Mouse (Mus musculus) mature B cell (primary cell): ENCODE results near the gene Itfg2.

Experiments used
- in situ Hi-C: fragments of 300-500 bp; cut with MboI; formaldehyde crosslinking; loops from 2 replicates; pipeline ENCODE4 v1.14.3; 2019

Itfg2 gene

GRCm38 (mm10) chr6:128435474-128435873 lies 10.7 kb upstream of the Itfg2 start:
- in situ Hi-C loops = no loop called here

- in situ Hi-C loops = no loop called here
Observed at GRCm38 (mm10) chr6:128433566-128433965, 8.8 kb upstream of the Itfg2 start.

DNA sequence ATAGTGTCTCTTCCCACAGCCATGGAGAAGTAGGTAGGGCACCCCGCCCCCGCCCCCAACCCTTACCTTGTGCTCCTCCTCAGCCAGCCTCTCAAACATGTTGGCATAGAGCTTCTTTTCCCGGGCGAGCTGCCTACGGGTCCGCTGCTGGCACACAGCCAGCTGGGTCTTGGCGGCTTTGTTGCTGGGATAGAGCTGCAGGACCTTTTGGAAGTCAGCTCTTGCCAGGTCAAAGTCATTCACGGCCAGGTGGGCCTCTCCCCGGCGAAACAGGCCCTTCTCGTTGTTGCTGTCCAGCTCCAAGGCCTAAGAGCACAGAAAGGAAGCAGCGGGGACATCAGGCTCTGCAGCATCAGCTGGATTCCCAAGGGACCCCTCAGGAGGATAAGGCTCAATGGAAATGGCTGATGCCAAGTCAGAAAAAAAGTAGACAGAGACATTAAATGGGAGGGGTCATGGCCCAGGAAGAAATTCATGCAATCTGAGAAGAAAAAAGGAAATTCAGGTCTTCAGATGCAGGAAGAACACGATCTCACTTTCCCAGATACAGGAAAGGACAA lies 7.7 kb upstream of the Itfg2 start:
- in situ Hi-C loops = no loop called here

DNA sequence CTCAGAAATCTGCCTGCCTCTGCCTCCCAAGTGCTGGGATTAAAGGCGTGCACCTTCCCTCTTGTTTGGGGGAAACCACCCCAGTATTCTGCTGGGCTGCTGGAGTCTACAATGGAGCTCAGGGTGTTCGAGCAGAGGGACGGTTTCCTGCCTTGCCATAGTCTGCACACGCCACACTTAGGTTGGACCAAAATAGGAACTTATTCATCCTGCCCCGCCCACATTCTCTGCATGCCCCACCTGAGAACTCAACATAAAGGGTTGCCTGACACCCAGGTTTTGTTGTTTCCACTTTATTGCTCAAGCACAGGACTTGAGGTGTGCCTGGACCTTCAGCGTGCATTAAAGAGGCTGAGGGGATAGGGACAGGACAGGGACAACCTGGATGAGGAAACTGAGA lies 5.1 kb upstream of the Itfg2 start:
- in situ Hi-C loops = no loop called here

DNA sequence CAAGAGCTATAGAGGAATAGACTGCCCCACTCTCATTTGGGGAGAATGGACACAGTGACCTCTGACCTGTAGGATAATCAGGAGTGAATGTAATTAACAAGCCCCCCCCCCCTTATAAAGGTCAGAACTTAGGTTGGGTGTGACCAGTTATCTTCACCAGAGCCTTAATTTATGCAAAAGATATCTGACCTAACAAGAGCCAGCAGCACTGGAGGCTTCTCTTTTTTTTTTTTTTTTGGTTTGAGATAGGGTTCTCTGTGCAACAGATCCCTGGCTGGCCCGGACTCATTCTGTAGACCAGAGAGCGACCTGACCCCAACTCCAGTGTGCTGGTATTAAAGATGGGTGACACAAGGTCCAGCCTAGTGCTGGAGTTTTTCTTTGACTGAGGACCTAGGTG lies 4.6 kb upstream of the Itfg2 start:
- in situ Hi-C loops = no loop called here

DNA sequence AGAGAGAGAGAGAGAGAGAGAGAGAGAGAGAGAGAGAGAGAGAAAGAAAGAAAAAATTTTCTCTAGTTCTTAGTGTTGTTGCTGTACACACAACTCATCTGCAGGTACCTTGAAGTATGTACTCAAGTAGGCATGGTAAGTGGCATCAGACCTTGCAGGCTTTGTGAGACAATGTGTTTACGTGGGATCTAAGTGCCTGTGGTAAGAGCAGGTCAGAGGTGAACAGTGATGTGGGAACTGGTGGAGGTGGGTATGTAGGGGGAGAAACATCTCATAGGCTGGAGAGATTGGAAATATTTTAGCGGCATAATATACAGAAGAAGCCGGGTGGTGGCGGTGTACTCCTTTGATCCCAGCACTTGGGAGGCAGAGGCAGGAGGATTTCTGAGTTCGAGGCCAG lies 2.8 kb upstream of the Itfg2 start:
- in situ Hi-C loops = no loop called here

DNA sequence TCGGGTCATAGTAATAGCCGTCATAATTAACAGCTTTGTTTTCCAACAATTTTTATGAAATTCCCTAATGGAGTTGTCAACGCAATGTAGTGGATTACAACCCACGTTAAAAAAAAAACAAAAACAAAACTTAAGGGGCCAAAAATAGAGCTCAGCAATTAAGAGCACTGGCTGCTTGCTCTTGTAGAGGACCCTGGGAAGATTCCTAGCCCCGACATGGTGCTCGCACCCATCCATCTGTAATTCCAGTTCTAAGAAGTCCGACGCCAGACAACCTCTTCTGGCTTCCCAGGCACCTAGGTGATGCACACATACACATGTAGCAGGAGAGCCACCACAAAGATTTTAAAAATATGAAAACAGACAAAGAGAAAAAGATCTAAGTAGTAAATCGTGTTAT lies 315 bp upstream of the Itfg2 start:
- in situ Hi-C loops = no loop called here

GRCm38 (mm10) chr6:128423496-128424268 lies 1.0 kb downstream of the Itfg2 start:
- in situ Hi-C loops = no loop called here

- in situ Hi-C loops = no loop called here
Observed at GRCm38 (mm10) chr6:128421480-128421879, 3.3 kb downstream of the Itfg2 start.

DNA sequence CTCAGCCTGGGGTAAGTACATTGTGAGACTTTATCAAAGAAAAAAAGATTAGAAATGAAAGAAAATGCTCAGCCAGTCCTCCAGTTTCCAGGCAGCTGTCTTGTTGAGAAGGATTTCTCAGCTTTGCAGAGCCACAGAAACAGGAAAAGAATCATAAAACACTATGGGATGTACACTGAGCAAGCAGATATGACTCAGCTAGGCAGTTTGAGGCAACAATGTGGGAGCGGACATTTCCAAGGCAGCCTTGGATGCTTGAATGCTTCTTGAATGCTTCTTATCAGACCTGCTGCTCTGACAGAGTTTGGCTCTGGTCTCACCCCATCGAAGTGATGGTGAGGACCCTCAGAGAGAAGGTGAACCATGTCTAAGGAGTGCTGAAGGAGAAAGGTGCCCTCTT lies 3.7 kb downstream of the Itfg2 start:
- in situ Hi-C loops = no loop called here

DNA sequence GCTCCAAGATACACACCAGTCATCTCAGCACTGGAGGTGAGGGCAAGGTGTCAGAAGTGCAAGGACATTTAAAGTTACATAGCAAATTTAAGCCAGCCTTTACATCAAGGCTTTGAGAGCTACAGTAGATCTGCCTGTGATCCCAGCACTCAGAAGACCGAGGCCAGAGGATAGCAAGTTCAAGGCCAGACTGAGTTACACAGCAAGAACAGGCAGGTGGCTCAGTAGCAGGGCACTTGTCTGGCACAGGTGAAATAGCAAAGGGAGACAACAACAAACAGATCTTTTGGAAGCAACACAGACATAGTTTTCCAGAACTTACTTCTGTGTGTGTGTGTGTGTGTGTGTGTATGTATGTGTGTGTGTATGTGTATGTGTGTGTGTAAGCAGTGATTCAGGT lies 6.7 kb downstream of the Itfg2 start:
- in situ Hi-C loops = loop anchor here (10.0 kb wide), 1 partner anchor 93 kb away; no protein-coding TSS in a partner anchor

DNA sequence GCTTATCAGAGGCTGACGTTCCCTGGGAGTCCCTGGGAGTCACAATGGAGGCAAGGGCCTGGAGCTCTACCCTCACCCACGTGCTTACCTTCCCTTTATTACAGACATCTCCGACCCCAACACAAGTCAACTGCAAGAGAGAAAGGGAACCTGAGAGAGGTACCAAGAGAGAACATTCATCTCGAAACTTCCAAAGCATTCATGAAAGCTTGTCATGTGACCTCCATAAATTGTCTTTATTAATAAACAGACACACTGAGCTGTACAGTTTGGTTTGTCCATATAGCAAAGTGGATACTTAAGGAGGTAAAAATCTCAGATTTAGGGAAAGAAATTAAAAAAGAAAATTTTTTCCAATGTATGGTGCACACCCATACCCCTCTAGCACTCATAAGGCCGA lies 8.6 kb downstream of the Itfg2 start:
- in situ Hi-C loops = loop anchor here (10.0 kb wide), 1 partner anchor 91 kb away; no protein-coding TSS in a partner anchor

- in situ Hi-C loops = loop anchor here (10.0 kb wide), 1 partner anchor 86 kb away; no protein-coding TSS in a partner anchor
Observed at GRCm38 (mm10) chr6:128411115-128411514, 13.6 kb downstream of the Itfg2 start.

- in situ Hi-C loops = loop anchor here (10.0 kb wide), 1 partner anchor 86 kb away; no protein-coding TSS in a partner anchor
Observed at GRCm38 (mm10) chr6:128410305-128410704, 14.4 kb downstream of the Itfg2 start.

DNA sequence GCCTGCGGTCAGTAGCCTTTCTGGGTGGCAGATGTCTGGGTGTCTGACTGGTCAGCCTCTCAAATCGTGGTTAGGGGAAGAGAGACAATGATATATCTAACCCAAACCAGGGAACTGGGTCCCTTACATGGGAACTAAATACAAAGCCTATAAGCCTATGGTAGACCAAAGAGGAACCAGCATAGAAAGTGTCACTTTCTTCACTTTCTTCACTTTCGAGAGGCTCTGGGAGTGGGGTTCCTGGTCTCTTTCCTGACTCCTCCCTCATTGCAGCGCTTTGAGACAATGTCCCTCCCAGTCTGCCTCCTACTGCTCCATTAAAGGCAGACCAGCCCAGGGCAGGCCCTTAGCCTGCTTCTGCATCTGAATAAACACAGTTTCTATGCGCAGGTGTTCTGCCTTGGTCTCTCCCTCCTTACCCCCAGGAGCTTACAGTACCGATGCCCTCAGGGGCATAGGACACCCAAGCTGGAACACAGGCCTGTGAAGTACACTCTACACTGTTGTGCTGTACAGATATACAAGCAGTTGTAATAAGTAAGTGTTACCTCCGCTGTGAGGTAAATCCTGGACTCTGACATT lies 16.1 kb downstream of the Itfg2 start:
- in situ Hi-C loops = no loop called here

GRCm38 (mm10) chr6:128404708-128405107 lies 20.0 kb downstream of the Itfg2 start:
- in situ Hi-C loops = no loop called here

DNA sequence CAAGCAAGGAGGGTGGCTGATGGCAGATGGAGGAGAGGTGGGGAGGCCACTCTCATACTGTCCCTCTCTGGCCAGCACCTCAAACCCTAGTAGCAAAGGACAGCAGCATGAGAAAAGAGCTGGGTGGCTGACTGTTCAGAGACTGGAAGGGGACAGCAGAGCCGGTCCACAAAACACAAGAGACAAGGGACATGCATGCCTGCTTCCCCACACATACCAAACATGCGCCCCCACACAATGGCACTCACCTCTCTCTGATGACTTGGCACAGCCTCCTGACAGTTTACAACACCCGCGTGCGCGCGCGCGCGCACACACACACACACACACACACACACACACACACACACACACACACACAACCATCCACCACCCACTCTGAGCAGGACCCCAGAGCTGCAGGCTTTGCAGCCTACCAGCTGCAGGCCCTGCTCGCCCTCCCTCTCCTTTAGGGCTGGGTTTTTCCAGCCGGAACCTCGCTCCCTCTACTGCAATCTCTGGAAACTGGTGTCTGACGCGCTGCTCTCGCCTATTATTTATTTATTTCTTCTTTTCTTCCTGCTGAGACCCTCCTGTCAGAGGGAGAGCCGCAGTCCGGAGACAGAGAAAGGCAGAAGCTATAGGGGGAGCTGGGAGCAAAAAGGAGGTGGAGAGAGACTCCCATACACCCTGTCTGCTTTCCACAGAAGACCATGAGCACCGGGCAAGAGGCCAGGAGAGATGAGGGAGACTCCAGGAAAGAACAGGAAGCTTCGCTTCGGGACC lies 25.1 kb downstream of the Itfg2 start:
- in situ Hi-C loops = no loop called here

GRCm38 (mm10) chr6:128398996-128399395 lies 25.7 kb downstream of the Itfg2 start, which contains the start of gene Nrip2:
Nrip2 (plus strand) TSS chr6:128399296.
- in situ Hi-C loops = no loop called here

GRCm38 (mm10) chr6:128397574-128398261 lies 27.0 kb downstream of the Itfg2 start:
- in situ Hi-C loops = no loop called here

DNA sequence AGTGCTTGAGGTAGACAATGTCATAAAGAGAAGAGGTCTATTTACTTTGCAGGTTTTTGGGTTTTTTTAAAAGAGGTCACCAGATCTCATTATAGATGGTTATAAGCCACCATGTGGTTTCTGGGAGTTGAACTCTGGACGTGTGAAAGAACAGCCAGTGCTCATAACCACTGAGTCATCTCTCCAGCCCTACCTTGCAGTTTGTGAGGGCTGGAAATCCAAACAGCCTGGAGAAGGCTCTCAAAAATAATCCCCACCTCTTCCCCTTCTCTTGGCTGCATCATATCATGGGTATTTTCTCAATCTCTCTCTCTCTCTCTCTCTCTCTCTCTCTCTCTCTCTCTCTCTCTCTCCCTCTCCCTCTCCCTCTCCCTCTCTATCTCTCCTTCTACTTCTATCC lies 34.0 kb downstream of the Itfg2 start:
- in situ Hi-C loops = no loop called here

DNA sequence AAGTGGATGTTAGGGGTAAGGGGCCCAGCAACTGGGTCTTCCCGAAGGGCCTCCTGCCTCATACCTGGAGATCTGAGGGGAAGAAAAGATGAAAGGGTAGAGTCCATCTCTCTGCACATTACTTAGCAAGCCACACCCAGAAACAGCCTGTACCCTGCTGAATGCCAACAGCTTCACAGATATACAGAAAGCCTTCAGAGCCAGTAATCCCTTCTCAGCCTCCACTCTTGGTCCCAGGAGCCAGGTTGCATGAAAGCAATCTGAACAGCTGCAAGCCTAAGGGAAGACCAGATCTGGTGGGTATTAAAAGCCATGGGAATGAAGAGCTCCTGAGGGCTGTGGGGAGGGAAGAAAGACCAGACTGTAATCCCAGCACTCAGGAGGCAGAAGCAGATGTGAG lies 35.5 kb downstream of the Itfg2 start:
- in situ Hi-C loops = no loop called here

- in situ Hi-C loops = no loop called here
Observed at GRCm38 (mm10) chr6:128385026-128385425, 39.7 kb downstream of the Itfg2 start.
